Mouse (Mus musculus) erythroblast, embryonic 14.5 days (primary cell): ENCODE measurements around the gene Polr1e.

ENCODE experiments used
- GATA1 ChIP-seq: IDR thresholded peaks from 2 replicates; pipeline ENCODE4 v1.6.1; 2012; ENCODE audit warnings: low read length, inconsistent platforms, mixed read lengths
- TAL1 ChIP-seq: IDR thresholded peaks from 3 replicates; pipeline ENCODE4 v1.6.1; 2012; ENCODE audit warnings: low read length, inconsistent platforms, mixed read lengths

GRCm38 (mm10) chr4:44973871-44974270 is 44.5 kb upstream of the Polr1e start:
- TF ChIP-seq GATA1 (no peak), TAL1 (no peak)
